Mouse (Mus musculus): ENCODE data around the gene Trim56.

The Trim56 gene

DNA sequence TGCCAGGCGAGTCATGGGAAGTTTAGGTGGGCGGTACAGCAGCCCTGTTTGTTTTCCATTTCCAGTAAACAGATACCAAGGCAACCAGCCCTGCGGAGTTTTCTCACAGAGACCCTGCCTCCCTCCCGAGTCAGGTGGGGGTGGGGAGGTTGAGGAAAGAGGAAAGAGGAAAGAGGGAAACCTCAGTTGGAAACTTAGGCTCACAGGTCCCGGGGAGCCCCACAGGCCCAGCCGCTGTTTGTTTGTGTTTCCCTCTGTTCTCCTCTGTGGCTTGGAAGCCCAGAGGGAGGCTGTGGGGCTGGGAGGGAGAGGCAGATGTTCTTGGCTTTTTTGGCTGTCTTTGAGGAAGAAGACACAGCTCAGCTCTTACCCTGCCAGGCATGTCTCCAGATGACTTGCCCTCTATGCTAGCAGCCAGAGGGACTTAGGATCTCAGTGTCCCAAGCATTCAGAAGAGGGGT lies 41.8 kb downstream of the Trim56 start:
- no peak for DNase-seq (ENCODE audit: low read depth)

- no peak for DNase-seq (ENCODE audit: low read depth)
These were observed 42.9 kb downstream of the Trim56 start for GRCm38 (mm10) chr5:137073141-137073540.

DNA sequence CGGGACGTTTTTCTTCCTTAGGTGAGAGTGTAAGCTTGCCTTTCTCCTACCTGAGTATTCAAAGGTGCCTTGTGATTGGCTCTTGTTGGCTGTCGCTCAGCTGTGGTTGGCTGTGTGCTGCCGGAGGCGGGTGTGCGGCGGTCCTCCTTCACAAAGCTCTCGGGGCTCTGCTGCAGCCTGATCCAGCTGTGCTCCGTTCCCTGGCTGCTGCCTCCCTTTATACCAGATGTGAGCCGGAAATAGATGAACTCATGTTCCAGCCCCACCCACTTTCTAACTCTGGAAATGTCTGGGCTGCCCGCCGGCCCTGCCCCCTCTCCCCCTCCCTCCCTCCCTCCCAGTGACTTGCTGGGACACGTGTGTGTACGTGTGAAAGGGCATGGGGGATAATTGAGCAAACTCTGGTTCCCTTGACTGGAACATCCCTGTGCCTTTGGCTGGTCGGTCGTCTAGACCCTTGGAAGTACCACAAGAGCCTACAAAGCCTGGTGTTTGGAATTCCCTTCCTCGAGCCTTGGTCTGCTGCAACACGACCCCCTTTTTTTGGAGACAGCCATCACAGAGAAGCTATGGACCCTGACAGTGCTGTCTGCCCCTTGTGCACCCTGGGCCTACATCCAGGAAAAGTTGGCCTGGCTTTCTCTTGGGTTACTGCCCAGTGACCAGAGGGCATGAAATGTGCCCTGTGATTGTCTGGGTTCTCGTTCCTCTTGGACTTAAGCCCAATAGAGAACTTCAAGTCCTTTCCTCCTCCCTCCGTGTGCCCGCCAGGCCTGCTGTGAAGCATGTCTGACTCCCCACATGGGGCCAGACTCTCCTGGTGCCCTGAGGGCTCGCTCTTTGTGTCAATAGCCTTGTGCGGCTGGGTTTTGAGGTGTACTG lies 43.7 kb downstream of the Trim56 start, which contains the start of gene Serpine1:
Gene Serpine1, minus strand, starts transcription at position 190 of the 882 bp plus-strand sequence.
- no peak for DNase-seq (ENCODE audit: low read depth)

DNA sequence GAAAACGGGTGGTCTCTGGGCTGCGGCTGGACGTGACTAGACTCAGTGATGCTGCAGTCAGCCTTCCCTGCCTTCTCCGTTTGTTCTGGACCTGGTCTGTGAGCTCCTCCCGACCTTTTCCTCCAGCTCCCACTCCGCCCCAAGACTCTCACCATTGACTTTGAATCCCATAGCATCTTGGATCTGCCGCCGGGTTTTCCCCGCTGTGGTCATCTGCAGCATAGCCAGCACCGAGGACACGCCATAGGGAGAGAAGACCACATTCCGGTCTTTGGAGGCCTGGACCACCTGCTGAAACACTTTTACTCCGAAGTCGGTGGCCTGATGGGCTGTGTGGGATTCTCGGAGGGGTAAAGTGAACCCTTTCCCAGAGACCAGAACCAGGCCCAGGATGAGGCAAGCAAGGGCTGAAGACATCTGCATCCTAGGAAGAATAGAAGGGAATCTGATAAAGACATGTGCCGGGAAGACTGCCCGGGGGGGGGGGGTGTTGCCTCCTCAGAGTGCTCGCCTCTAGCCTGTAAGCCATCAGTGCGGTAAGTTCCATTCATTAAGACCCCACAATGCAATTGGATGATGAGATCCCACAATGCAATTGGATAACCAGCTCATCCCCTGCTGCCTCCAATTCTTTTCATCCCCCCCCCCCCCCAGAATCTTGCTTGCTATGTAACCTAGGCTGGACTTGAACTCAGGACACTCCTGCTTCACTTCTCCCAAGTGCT lies 45.0 kb downstream of the Trim56 start:
- no peak for DNase-seq (ENCODE audit: low read depth)

GRCm38 (mm10) chr5:137068711-137069110 lies 47.3 kb downstream of the Trim56 start:
- no peak for DNase-seq (ENCODE audit: low read depth)

GRCm38 (mm10) chr5:137065923-137066322 lies 50.1 kb downstream of the Trim56 start:
- DNase-seq (ENCODE audit: low read depth), result no peak

- DNase-seq (ENCODE audit: low read depth), result no peak
These were observed 50.6 kb downstream of the Trim56 start for GRCm38 (mm10) chr5:137065454-137065853.

DNA sequence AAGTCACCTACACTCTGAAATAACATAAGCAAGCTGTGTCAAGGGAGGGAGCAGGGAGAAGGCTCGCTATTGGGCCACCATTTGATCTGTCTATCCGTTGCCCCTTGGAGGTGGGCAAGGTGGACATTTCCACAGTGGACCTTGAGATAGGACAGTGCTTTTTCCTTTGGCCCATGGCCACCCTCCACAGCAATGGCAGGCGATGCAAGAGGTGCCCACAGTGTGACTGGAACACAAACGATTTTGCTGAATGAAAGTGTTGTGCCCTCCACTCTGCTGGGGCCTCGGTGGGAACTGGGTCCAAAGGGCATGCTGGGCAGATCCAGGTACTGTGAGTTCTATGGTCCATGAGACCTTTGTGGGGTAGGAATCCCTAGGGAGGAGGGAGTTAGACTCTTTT lies 53.4 kb downstream of the Trim56 start:
- no peak for DNase-seq (ENCODE audit: low read depth)

DNA sequence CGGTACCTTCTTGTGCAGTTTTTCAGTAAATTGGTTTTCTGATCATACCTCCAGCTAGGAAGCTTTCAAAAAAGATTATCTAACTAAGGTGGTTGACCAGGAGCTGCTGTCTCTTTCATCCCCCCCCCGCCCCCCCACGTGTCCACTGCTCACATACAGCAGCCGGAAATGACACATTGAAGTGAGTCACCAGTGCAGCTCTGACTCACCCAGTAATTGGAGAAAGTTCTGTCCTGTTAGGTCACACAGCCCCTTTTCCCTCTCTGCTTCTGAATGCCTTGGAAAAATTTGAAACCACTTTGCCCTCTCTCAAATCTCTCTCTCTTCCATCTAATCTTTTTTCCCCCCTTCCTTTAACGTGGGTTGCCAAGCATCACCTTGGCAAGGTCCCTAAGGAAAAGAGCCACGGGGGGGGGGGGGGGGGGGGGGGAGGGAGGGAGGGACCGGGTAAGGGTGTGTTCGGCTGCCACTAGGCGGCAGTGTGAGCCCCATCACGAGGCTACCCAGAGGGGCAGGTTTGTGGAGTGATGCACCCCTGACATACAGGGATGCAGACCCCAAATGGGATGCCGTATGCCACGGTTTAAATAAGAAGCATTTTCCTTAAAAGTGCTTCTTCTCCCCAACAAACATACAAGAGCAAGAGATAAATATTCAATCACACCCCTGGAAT lies 54.1 kb downstream of the Trim56 start:
- no peak for DNase-seq (ENCODE audit: low read depth)
